Mouse (Mus musculus): Measurements from ENCODE around the gene Mad1l1.

Mad1l1 gene

GRCm38 (mm10) chr5:139976584-139976983 is 344.8 kb downstream of the Mad1l1 start:
- in situ Hi-C loops (cut with MboI; ENCODE audit: low sequenced_read_pairs), result no loop called here

GRCm38 (mm10) chr5:139970186-139970631 is 351.1 kb downstream of the Mad1l1 start:
- in situ Hi-C loops (cut with MboI; ENCODE audit: low sequenced_read_pairs), result no loop called here

DNA sequence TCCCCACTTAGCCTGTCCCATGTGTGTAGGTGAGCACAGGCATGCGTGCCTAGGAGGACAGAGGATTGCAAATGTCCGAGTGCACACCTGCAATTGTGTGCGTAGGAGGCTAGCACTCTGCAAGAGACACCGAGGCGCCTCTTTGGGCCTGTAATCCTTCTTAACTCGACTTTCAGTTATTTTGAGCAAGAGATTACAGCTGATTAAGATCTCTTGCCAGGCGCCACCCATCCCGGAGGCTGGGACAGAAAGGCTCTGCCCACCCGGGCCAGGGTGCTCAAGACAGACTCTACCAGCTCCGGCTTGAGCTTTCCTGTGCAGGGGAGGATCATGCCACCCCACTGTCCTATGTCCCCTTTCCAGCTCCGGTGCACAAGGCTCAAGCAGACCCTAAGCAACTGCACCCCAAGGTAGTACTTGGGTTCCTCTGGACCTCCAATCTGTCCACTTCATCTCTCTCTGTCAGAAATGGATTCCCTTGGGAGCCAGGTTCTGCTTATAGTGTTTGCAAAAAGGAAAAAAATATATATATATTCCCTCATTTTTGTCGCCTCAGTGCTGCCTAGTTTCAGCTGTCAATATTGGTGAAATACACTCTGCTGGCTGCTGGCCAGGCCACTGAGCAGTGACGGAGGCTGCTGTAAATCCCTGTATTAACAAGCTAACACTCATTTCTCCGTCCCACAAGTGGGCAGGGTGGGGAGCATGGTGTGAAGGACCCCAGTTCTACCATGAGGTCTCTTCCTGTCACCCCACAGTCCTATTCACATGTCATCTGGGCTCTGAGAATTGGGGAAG is 352.0 kb downstream of the Mad1l1 start:
- in situ Hi-C loops (cut with MboI; ENCODE audit: low sequenced_read_pairs), result no loop called here

GRCm38 (mm10) chr5:139965596-139965995 is 355.8 kb downstream of the Mad1l1 start:
- in situ Hi-C loops (cut with MboI; ENCODE audit: low sequenced_read_pairs), result no loop called here

DNA sequence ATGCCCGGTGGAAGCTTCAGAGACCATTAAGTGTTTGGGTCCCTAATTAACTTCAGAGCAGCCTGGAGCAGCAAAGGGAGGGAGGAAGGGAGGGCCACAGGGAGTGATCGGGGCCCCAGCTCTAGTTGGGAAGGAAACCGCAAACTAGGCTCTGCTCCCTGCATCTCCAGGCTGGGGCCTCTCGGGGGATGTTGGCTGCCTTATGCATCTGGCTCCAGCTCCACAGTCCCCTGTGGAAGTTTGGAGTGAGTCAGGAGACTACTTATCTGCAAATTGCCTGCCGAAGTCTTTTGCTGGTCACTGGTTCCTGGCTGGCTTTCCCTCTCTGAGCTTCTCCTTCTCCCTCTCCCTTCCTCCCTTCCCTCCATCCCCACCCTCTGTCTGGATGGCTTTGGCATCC is 357.0 kb downstream of the Mad1l1 start:
- in situ Hi-C loops (cut with MboI; ENCODE audit: low sequenced_read_pairs), result no loop called here

- in situ Hi-C loops (cut with MboI; ENCODE audit: low sequenced_read_pairs), result no loop called here
These were observed 361.6 kb downstream of the Mad1l1 start for GRCm38 (mm10) chr5:139959741-139960140.
